Mouse (Mus musculus) intestine, embryonic 16.5 days (tissue): ENCODE measurements around the gene Map2k1. TPM values are rescaled to one million over a fixed set of nuclear protein-coding genes. Genes with fewer than 3 reads are reported as not detected.
A peak's percentile ranks its signal among the peaks of the same experiment; 100 is the strongest.

Source experiments
- ATAC-seq: fragments of 200-750 bp; cut with Nextera tagmentation; 2 replicates; pipeline ENCODE4 v1.8.0; 2017; ENCODE audit warnings: moderate TSS enrichment, moderate library complexity
- H3K27ac ChIP-seq: fragments of 300-500 bp; sonication (generic); 2 replicates; pipeline ENCODE4 v1.5.1; 2014; ENCODE audit warnings: mild to moderate bottlenecking, low read length
- H3K27me3 ChIP-seq: fragments of 300-500 bp; sonication (generic); replicated peaks from 2 replicates; pipeline ENCODE4 v1.6.1; 2014; ENCODE audit warnings: low read length, control low read depth, mixed read lengths; ENCODE audit not compliant: control insufficient read depth, insufficient read depth
- H3K36me3 ChIP-seq: fragments of 300-500 bp; sonication (generic); 2 replicates; pipeline ENCODE4 v1.6.1; 2014; ENCODE audit warnings: low read length, control low read depth; ENCODE audit not compliant: control insufficient read depth, insufficient read depth
- H3K4me1 ChIP-seq: fragments of 300-500 bp; sonication (generic); 2 replicates; pipeline ENCODE4 v1.6.1; 2014; ENCODE audit warnings: low read length, control low read depth, mixed read lengths; ENCODE audit not compliant: control insufficient read depth, insufficient read depth
- H3K4me2 ChIP-seq: fragments of 300-500 bp; sonication (generic); 2 replicates; pipeline ENCODE4 v1.6.1; 2014; ENCODE audit warnings: low read depth, low read length, control low read depth
- H3K4me3 ChIP-seq: fragments of 300-500 bp; sonication (generic); 2 replicates; pipeline ENCODE4 v1.5.1; 2014; ENCODE audit warnings: mild to moderate bottlenecking, low read length
- H3K9ac ChIP-seq: fragments of 300-500 bp; sonication (generic); 2 replicates; pipeline ENCODE4 v1.6.1; 2014; ENCODE audit warnings: low read depth, low read length
- H3K9me3 ChIP-seq: fragments of 300-500 bp; sonication (generic); 2 replicates; pipeline ENCODE4 v1.6.1; 2016; ENCODE audit warnings: low read length, control low read depth; ENCODE audit not compliant: control insufficient read depth
- WGBS: fragments of 180-500 bp; shearing (Covaris S2); extraction: QIAGEN DNeasy Blood & Tissue Kit; methylation state at CpG from one replicate; pipeline ENCODE4 v1.1.7; 2014; 5-methylcytosine and 5-hydroxymethylcytosine counted together
- polyA plus RNA-seq: library from polyadenylated mRNA; unstranded; fragments of >200 nt; fragmentation: Nextera tagmentation; extraction: Ambion mirVana; gene quantifications from 2 replicates; pipeline ENCODE4 v1.2.1, GENCODE M21; 2015

The Map2k1 gene
- polyA plus RNA-seq, 1 experiment from 2014 or later: 97.4 TPM

- peak; percentile 73 for ATAC-seq
- Histone ChIP-seq H3K9me3 (no peaks in the 10 kb centered on the region), H3K4me2 (no peak overlapping the region), H3K4me1 (peaks cover 7% of the 10 kb centered on the region; the same call in 1 of the 2 replicates), H3K27ac (no peak overlapping the region), H3K4me3 (no peak overlapping the region), H3K9ac (no peak overlapping the region), H3K27me3 (no peaks in the 10 kb centered on the region), H3K36me3 (no peaks in the 10 kb centered on the region)
- 60% methylated on average over 1 of the region's 1 CpGs for WGBS
These were observed 32.8 kb downstream of the Map2k1 start for GRCm38 (mm10) chr9:64220603-64221002.

DNA sequence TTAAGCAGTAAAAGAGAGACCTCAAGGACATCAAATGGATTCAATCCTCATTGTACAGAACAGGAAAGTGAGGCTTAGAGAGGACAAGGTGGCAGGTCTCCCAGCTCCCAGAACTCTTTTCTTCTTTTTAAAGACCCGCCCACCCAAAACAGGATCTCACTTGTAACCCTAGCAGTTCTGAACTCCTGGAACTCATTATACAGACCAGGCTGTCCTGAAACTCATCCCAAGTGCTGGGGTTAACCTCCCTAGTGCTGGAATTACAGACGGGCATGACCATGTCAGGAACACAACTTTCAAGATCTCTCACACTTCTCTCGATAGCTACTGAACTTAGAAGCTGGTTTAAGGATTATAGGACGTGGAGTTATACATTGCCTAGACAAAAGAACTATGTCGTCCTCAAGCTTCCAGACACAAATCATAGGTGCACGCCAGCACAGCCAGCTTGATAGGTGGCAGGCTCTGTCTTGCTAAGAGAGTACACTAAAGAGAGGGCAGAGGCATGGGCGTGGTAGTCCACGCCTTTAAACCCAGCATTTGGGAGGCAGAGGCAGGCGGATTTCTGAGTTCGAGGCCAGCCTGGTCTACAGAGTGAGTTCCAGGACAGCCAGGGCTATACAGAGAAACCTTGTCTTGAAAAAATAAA lies 33.5 kb downstream of the Map2k1 start:
- no peaks in the 10 kb centered on the region for H3K27me3 ChIP-seq
- no peak for ATAC-seq
- no peaks in the 10 kb centered on the region for H3K9me3 ChIP-seq
- no peaks in the 10 kb centered on the region for H3K36me3 ChIP-seq
- peaks cover 7% of the 10 kb centered on the region; the same call in 1 of the 2 replicates for H3K4me1 ChIP-seq
- H3K9ac ChIP-seq: no peak overlapping the region
- no peak overlapping the region for H3K27ac ChIP-seq
- 82% methylated on average over 10 of the region's 10 CpGs for WGBS
- H3K4me2 ChIP-seq: no peak overlapping the region
- no peak overlapping the region for H3K4me3 ChIP-seq

DNA sequence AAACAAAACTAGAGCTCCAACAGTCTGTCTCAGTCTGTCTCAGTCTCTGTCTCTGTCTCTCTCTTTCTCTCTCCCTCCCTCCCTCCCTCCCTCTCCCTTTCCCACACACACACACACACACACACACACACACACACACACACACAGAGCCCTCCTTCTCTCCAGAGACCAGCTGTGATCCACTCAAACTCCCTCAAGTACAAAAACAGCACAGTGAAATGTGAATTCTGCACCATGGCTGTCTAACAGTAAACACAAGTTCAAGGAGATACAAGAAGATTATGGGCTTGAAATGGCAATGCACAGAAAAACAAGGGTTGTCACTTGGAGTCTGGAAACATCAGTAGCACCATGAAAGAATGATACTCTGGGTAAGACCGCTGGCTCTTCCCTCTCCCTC lies 34.1 kb downstream of the Map2k1 start:
- no peak overlapping the region for H3K9ac ChIP-seq
- no peaks in the 10 kb centered on the region for H3K27me3 ChIP-seq
- no peaks in the 10 kb centered on the region for H3K9me3 ChIP-seq
- H3K36me3 ChIP-seq: no peaks in the 10 kb centered on the region
- H3K4me2 ChIP-seq: no peak overlapping the region
- no peak overlapping the region for H3K4me3 ChIP-seq
- H3K27ac ChIP-seq: no peak overlapping the region
- peaks cover 7% of the 10 kb centered on the region; the same call in 1 of the 2 replicates for H3K4me1 ChIP-seq
- 84% methylated on average over 1 of the region's 1 CpGs for WGBS
- no peak for ATAC-seq

GRCm38 (mm10) chr9:64217887-64218286 lies 35.5 kb downstream of the Map2k1 start:
- Histone ChIP-seq H3K27ac (no peak overlapping the region), H3K4me1 (peaks cover 7% of the 10 kb centered on the region; the same call in 1 of the 2 replicates), H3K4me2 (no peak overlapping the region), H3K9ac (no peak overlapping the region), H3K27me3 (no peaks in the 10 kb centered on the region), H3K36me3 (no peaks in the 10 kb centered on the region), H3K4me3 (no peak overlapping the region), H3K9me3 (no peaks in the 10 kb centered on the region)
- ATAC-seq: no peak

GRCm38 (mm10) chr9:64216641-64217040 lies 36.8 kb downstream of the Map2k1 start:
- Histone ChIP-seq H3K4me1 (peaks cover 7% of the 10 kb centered on the region; the same call in 1 of the 2 replicates), H3K4me2 (no peak overlapping the region), H3K9ac (no peak overlapping the region), H3K36me3 (no peaks in the 10 kb centered on the region), H3K9me3 (no peaks in the 10 kb centered on the region), H3K4me3 (no peak overlapping the region), H3K27me3 (no peaks in the 10 kb centered on the region), H3K27ac (no peak overlapping the region)
- WGBS: 96% methylated on average over 2 of the region's 2 CpGs
- ATAC-seq: no peak

- H3K9me3 ChIP-seq: no peaks in the 10 kb centered on the region
- H3K4me2 ChIP-seq: no peak overlapping the region
- H3K27ac ChIP-seq: no peak overlapping the region
- no peak overlapping the region for H3K9ac ChIP-seq
- no peaks in the 10 kb centered on the region for H3K27me3 ChIP-seq
- no peaks in the 10 kb centered on the region for H3K36me3 ChIP-seq
- peaks cover 7% of the 10 kb centered on the region; the same call in 1 of the 2 replicates for H3K4me1 ChIP-seq
- no peak overlapping the region for H3K4me3 ChIP-seq
- ATAC-seq: no peak
- 49% methylated on average over 4 of the region's 4 CpGs for WGBS
These were observed 37.3 kb downstream of the Map2k1 start for GRCm38 (mm10) chr9:64216090-64216489.

DNA sequence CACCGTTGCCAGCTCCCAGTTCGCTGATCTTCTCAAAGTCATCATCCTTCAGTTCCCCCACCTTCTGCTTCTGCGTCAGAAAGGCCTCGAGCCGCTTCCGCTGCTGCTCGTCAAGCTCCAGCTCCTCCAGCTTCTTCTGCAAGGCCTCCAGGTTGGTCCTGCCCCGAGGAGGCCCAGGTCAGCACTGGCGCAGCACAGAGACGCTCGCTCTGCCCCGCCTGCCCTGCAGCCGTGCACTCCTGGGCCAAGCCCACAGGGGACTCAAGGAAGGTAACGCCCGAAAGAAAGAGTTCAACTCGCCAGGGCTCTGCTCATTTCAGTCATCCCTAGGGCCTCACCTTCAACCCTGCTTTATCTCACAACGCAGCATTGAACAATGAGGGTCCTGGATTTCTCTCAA lies 39.0 kb downstream of the Map2k1 start:
- Histone ChIP-seq H3K27ac (peak overlapping the region; percentile 33; the same call in 1 of the 2 replicates), H3K4me1 (no peaks in the 10 kb centered on the region; the same call in 1 of the 2 replicates), H3K9ac (no peak overlapping the region; the same call in 1 of the 2 replicates), H3K27me3 (no peaks in the 10 kb centered on the region), H3K9me3 (no peaks in the 10 kb centered on the region), H3K4me3 (no peak overlapping the region), H3K36me3 (0 out of 2 replicates have a peak, but pooled peaks cover 6% of the 10 kb centered on the region), H3K4me2 (no peak overlapping the region)
- ATAC-seq: 0 out of 2 replicates have a peak, but pooled peaks have one; percentile 41
- 73% methylated on average over 17 of the region's 17 CpGs for WGBS

GRCm38 (mm10) chr9:64207509-64208084 lies 45.8 kb downstream of the Map2k1 start:
- no peak overlapping the region for H3K4me3 ChIP-seq

DNA sequence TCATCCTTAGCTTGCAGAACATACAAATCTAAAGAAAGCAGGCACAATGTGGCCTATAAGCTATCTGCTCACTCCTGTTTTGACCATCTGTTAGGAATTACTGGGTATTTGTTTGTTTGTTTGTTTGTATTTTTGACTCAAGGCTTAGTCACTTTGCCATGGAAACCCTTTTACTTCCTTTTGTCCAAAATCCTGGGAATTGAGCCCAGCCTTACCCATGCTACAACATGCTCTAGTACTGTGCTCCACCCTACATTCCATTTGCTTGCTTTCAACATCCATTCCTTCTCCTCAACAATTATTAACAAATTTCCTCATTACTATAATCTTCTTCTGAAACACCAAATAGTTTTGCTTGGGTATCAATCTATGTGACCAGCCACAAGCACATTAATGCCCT lies 50.6 kb downstream of the Map2k1 start:
- no peak for ATAC-seq
- Histone ChIP-seq H3K27ac (no peak overlapping the region), H3K9ac (no peak overlapping the region), H3K27me3 (no peaks in the 10 kb centered on the region), H3K36me3 (no peaks in the 10 kb centered on the region), H3K4me3 (no peak overlapping the region), H3K4me2 (no peak overlapping the region), H3K4me1 (peaks cover 12% of the 10 kb centered on the region; the same call in 1 of the 2 replicates), H3K9me3 (no peaks in the 10 kb centered on the region)

More at GRCm38 (mm10) chr9:64207509-64208084, 45.8 kb downstream of the Map2k1 start:
- no peak overlapping the region for H3K4me2 ChIP-seq
- no peak overlapping the region for H3K27ac ChIP-seq
- WGBS: 74% methylated on average over 3 of the region's 3 CpGs
- H3K27me3 ChIP-seq: no peaks in the 10 kb centered on the region
- H3K9me3 ChIP-seq: no peaks in the 10 kb centered on the region
- ATAC-seq: no peak
- H3K9ac ChIP-seq: no peak overlapping the region
- 0 out of 2 replicates have a peak, but pooled peaks cover 6% of the 10 kb centered on the region for H3K36me3 ChIP-seq
- 0 out of 2 replicates have a peak, but pooled peaks cover 4% of the 10 kb centered on the region for H3K4me1 ChIP-seq
